ENCODE assay signal across 11 mouse cellular contexts in the genomic region with DNA sequence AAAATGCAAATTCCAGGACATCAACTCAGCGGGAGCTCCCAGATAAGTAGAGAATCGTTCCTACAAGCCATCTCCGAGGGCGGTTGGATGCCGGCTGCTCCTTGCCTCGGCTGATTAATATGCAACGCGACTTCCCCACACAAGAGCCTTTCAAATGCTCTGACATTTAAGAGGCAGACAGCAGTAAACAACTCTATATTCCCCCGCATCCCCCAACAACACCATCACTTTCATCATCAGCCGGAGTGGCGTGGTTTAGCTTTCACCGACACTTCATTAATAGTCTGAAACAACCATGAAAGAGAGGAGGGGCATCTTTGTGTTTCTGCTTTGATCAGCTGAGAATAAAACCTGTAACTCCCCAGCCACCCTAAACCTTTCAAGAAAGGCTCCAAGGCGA. TPM values are rescaled to one million over a fixed set of nuclear protein-coding genes. Genes with fewer than 3 reads are reported as not detected.
DNase-seq lines count a peak whose midpoint lies in the region; ATAC-seq and TF ChIP-seq lines count a peak whose summit lies in the region.
"Had no signal": no experiment of that assay in that cellular context is flagged by ENCODE, and none has a peak within 500 bp of the region (broad histone marks: within the 10 kb centered on the region; RNA-seq: fewer than 3 reads in every experiment).

No protein-coding gene starts in this region.

- no peaks in the 10 kb centered on the region for H3K27me3 ChIP-seq in heart, embryonic 15.5 days
- no peaks in the 10 kb centered on the region for H3K27me3 ChIP-seq in hindbrain, embryonic 13.5 days
- no peaks in the 10 kb centered on the region for H3K27me3 ChIP-seq in midbrain, postnatal 0 days (ENCODE audit: insufficient read depth, low read length)
- H3K27me3 ChIP-seq: CH12.LX had no signal

- 29% methylated on average over 13 of the region's 13 CpGs for WGBS in heart, embryonic 15.5 days
- 14% methylated on average over 13 of the region's 13 CpGs for WGBS in hindbrain, embryonic 13.5 days
- 9% methylated on average over 13 of the region's 13 CpGs for WGBS in midbrain, postnatal 0 days

- intact Hi-C loops in heart, postnatal 10 days (cut with DNase I) = no loop called here

- no peaks in the 10 kb centered on the region for H3K9me3 ChIP-seq in heart, embryonic 15.5 days (replicated peaks)
- H3K9me3 ChIP-seq in hindbrain, embryonic 13.5 days = no peaks in the 10 kb centered on the region
- H3K9me3 ChIP-seq in midbrain, postnatal 0 days (ENCODE audit: low read length) = no peaks in the 10 kb centered on the region

- no peaks in the 10 kb centered on the region for H3K36me3 ChIP-seq in heart, embryonic 15.5 days
- no peaks in the 10 kb centered on the region for H3K36me3 ChIP-seq in hindbrain, embryonic 13.5 days
- no peaks in the 10 kb centered on the region for H3K36me3 ChIP-seq in midbrain, postnatal 0 days (ENCODE audit: insufficient read depth, low read length)

- DNase-seq in heart, postnatal 10 days = no peak
- DNase-seq in embryo, embryonic 10 days (ENCODE audit: low spot score) = peak; percentile 13
- peak; percentile 58 for DNase-seq in midbrain, postnatal 0 days (ENCODE audit: low spot score)
- no peak for DNase-seq in c-Kit-positive CD71-positive TER-119-positive erythroid progenitor cells, embryonic 14.5 days (ENCODE audit: low spot score)
- no peak for DNase-seq in Muller cell, postnatal 12 days (ENCODE audit: inconsistent ontology term)
- DNase-seq: gastrocnemius, adult 2 months had no signal

- ATAC-seq in heart, embryonic 15.5 days (replicated peaks; ENCODE audit: insufficient number of reproducible peaks, insufficient read depth, low FRiP score, low read depth) = no peak
- ATAC-seq in hindbrain, embryonic 13.5 days (ENCODE audit: low FRiP score) = peak; percentile 65; the same call in 1 of the 2 replicates
- peak; percentile 63; the same call in 1 of the 2 replicates for ATAC-seq in midbrain, postnatal 0 days (ENCODE audit: low FRiP score)
- ATAC-seq in granulocyte monocyte progenitor cell, adult 5-6 weeks (replicated peaks; ENCODE audit: poor library complexity, severe bottlenecking) = no peak

- peaks cover 12% of the 10 kb centered on the region for H3K4me1 ChIP-seq in heart, embryonic 15.5 days (replicated peaks)
- H3K4me1 ChIP-seq in hindbrain, embryonic 13.5 days (replicated peaks) = peaks cover 12% of the 10 kb centered on the region
- H3K4me1 ChIP-seq in midbrain, postnatal 0 days (ENCODE audit: insufficient read depth, low read length) = no peaks in the 10 kb centered on the region

- no peak overlapping the region for H3K27ac ChIP-seq in heart, embryonic 15.5 days
- H3K27ac ChIP-seq in hindbrain, embryonic 13.5 days = peak overlapping the region; percentile 36
- peak overlapping the region; percentile 32; the same call in 1 of the 2 replicates for H3K27ac ChIP-seq in midbrain, postnatal 0 days (ENCODE audit: low read depth, low read length)
- H3K27ac ChIP-seq: gastrocnemius, adult 2 months had no signal

- peak overlapping the region; percentile 21; the same call in 1 of the 2 replicates for H3K4me2 ChIP-seq in heart, embryonic 15.5 days
- H3K4me2 ChIP-seq in hindbrain, embryonic 13.5 days = peak overlapping the region; percentile 38
- H3K4me2 ChIP-seq in midbrain, postnatal 0 days (ENCODE audit: low read depth, low read length, poor library complexity, severe bottlenecking) = peak overlapping the region; percentile 20

- no peak for TF ChIP-seq CTCF in midbrain, postnatal 0 days (IDR thresholded peaks at IDR 0.05)

- H3K4me3 ChIP-seq in heart, embryonic 15.5 days = no peak overlapping the region
- H3K4me3 ChIP-seq in hindbrain, embryonic 13.5 days = peak overlapping the region; percentile 11; the same call in 1 of the 2 replicates
- H3K4me3 ChIP-seq in midbrain, postnatal 0 days (ENCODE audit: low read depth, low read length) = no peak overlapping the region
- H3K4me3 ChIP-seq: gastrocnemius, adult 2 months had no signal

- no peak overlapping the region for H3K9ac ChIP-seq in heart, embryonic 15.5 days
- H3K9ac ChIP-seq in hindbrain, embryonic 13.5 days = no peak overlapping the region
- H3K9ac ChIP-seq in midbrain, postnatal 0 days (replicated peaks; ENCODE audit: low read length, poor library complexity, severe bottlenecking) = no peak overlapping the region

RNA-seq across cellular contexts. Expression of a gene that starts 53.7 kb away (rescaled TPM):
- polyA plus RNA-seq in heart, embryonic 15.5 days (2015; fragmentation: Nextera tagmentation; extraction: Ambion mirVana) = 0.31 TPM in 1 of 2 replicates, not detected in the other
- total RNA-seq in heart, postnatal 10 days (2021) = not detected
- polyA plus RNA-seq in hindbrain, embryonic 13.5 days (2015; fragmentation: Nextera tagmentation; extraction: Ambion mirVana) = 0.34 and 0.53 TPM in 2 replicates
- 0.38 and 1.5 TPM in 2 replicates for total RNA-seq in midbrain, postnatal 0 days (2014; rRNA removed)
- 1.4 and 1.6 TPM in 2 replicates for polyA plus RNA-seq in midbrain, postnatal 0 days (2015; fragmentation: Nextera tagmentation; extraction: Ambion mirVana)
- total RNA-seq in granulocyte monocyte progenitor cell, adult 5-6 weeks (2014; fragmentation: Nextera tagmentation) = not detected in 2 replicates
- total RNA-seq in granulocyte monocyte progenitor cell, adult 5-6 weeks (2017) = not detected in 2 replicates
- total RNA-seq: CH12.LX; gastrocnemius, adult 2 months; liver, adult 2 months had no signal
- polyA plus RNA-seq: liver, adult 2 months had no signal

Comparison
In these comparisons a context has a peak if more than half of its experiments do, and no peak if none do; other contexts are left out.
1. ATAC-seq: peak in hindbrain, embryonic 13.5 days (single experiment) and midbrain, postnatal 0 days (single experiment); none in heart, embryonic 15.5 days (single experiment) and granulocyte monocyte progenitor cell, adult 5-6 weeks (single experiment).
2. DNase-seq: peak in embryo, embryonic 10 days (single experiment) and midbrain, postnatal 0 days (single experiment); none in heart, postnatal 10 days (0 of 2), c-Kit-positive CD71-positive TER-119-positive erythroid progenitor cells, embryonic 14.5 days (single experiment) and Muller cell, postnatal 12 days (single experiment).
3. Peak in every context shown above with its lines, with median percentiles within 50 percentile points of each other: H3K4me2 ChIP-seq.